Mouse (Mus musculus): ENCODE data around the gene Fbxo44. TPM values are rescaled to one million over a fixed set of nuclear protein-coding genes. Genes with fewer than 3 reads are reported as not detected.

The Fbxo44 gene
- polyA plus RNA-seq, 1 experiment = 2.1 TPM

- Histone ChIP-seq H3K79me3 (ENCODE audit: low read depth) (no peaks in the 10 kb centered on the region), H3K4me3 (ENCODE audit: insufficient read depth, poor library complexity, severe bottlenecking) (no peak overlapping the region), H3K27me3 (ENCODE audit: control insufficient read depth, insufficient read depth, insufficient read length) (no peaks in the 10 kb centered on the region), H3K79me2 (ENCODE audit: control insufficient read depth, insufficient read depth) (no peaks in the 10 kb centered on the region), H3K36me3 (ENCODE audit: control insufficient read depth, insufficient read depth) (no peaks in the 10 kb centered on the region), H3ac (ENCODE audit: control insufficient read depth, insufficient read length, low read depth) (no peak overlapping the region)
- no peak for TF ChIP-seq FOSL1 (IDR thresholded peaks at IDR 0.05; ENCODE audit: insufficient read depth, low read length, poor library complexity, severe bottlenecking)
- no peak for TF ChIP-seq CEBPB (IDR thresholded peaks at IDR 0.05; ENCODE audit: low read depth)
- no peak for TF ChIP-seq USF1 (IDR thresholded peaks at IDR 0.05; ENCODE audit: low read depth)
- TF ChIP-seq MYOG (IDR thresholded peaks at IDR 0.05; ENCODE audit: control insufficient read depth, extremely low read depth, insufficient read length) = no peak
- TF ChIP-seq MYOD1 (IDR thresholded peaks at IDR 0.05; ENCODE audit: control insufficient read depth, insufficient read length, low read depth) = no peak
- TF ChIP-seq CTCF (IDR thresholded peaks at IDR 0.05; ENCODE audit: control insufficient read depth, insufficient read depth, insufficient read length) = no peak
- no peak for TF ChIP-seq MAX (IDR thresholded peaks at IDR 0.05)
Observed at GRCm38 (mm10) chr4:148117392-148117791, 42.9 kb downstream of the Fbxo44 start.

- H3ac ChIP-seq (ENCODE audit: control insufficient read depth, insufficient read length, low read depth) = no peak overlapping the region
- no peaks in the 10 kb centered on the region for H3K79me3 ChIP-seq (ENCODE audit: low read depth)
- no peaks in the 10 kb centered on the region for H3K36me3 ChIP-seq (ENCODE audit: control insufficient read depth, insufficient read depth)
- TF ChIP-seq MAX (IDR thresholded peaks at IDR 0.05) (no peak), CTCF (IDR thresholded peaks at IDR 0.05; ENCODE audit: control insufficient read depth, insufficient read depth, insufficient read length) (no peak), MYOG (IDR thresholded peaks at IDR 0.05; ENCODE audit: control insufficient read depth, extremely low read depth, insufficient read length) (no peak), CEBPB (IDR thresholded peaks at IDR 0.05; ENCODE audit: low read depth) (no peak), USF1 (IDR thresholded peaks at IDR 0.05; ENCODE audit: low read depth) (no peak), FOSL1 (IDR thresholded peaks at IDR 0.05; ENCODE audit: insufficient read depth, low read length, poor library complexity, severe bottlenecking) (no peak), MYOD1 (IDR thresholded peaks at IDR 0.05; ENCODE audit: control insufficient read depth, insufficient read length, low read depth) (no peak)
- H3K4me3 ChIP-seq (ENCODE audit: insufficient read depth, poor library complexity, severe bottlenecking) = no peak overlapping the region
- H3K27me3 ChIP-seq (ENCODE audit: control insufficient read depth, insufficient read depth, insufficient read length) = no peaks in the 10 kb centered on the region
- no peaks in the 10 kb centered on the region for H3K79me2 ChIP-seq (ENCODE audit: control insufficient read depth, insufficient read depth)
Observed at GRCm38 (mm10) chr4:148116657-148117056, 43.6 kb downstream of the Fbxo44 start.

- Histone ChIP-seq H3K79me2 (ENCODE audit: control insufficient read depth, insufficient read depth) (no peaks in the 10 kb centered on the region), H3K27me3 (ENCODE audit: control insufficient read depth, insufficient read depth, insufficient read length) (no peaks in the 10 kb centered on the region), H3K36me3 (ENCODE audit: control insufficient read depth, insufficient read depth) (no peaks in the 10 kb centered on the region), H3K79me3 (ENCODE audit: low read depth) (no peaks in the 10 kb centered on the region), H3ac (ENCODE audit: control insufficient read depth, insufficient read length, low read depth) (no peak overlapping the region), H3K4me3 (ENCODE audit: insufficient read depth, poor library complexity, severe bottlenecking) (no peak overlapping the region)
- no peak for TF ChIP-seq FOSL1 (IDR thresholded peaks at IDR 0.05; ENCODE audit: insufficient read depth, low read length, poor library complexity, severe bottlenecking)
- peak; percentile 46 for TF ChIP-seq CTCF (IDR thresholded peaks at IDR 0.05; ENCODE audit: control insufficient read depth, insufficient read depth, insufficient read length)
- TF ChIP-seq CEBPB (IDR thresholded peaks at IDR 0.05; ENCODE audit: low read depth) = no peak
- no peak for TF ChIP-seq MAX (IDR thresholded peaks at IDR 0.05)
- no peak for TF ChIP-seq MYOD1 (IDR thresholded peaks at IDR 0.05; ENCODE audit: control insufficient read depth, insufficient read length, low read depth)
- no peak for TF ChIP-seq MYOG (IDR thresholded peaks at IDR 0.05; ENCODE audit: control insufficient read depth, extremely low read depth, insufficient read length)
- no peak for TF ChIP-seq USF1 (IDR thresholded peaks at IDR 0.05; ENCODE audit: low read depth)
Observed at GRCm38 (mm10) chr4:148115467-148115866, 44.8 kb downstream of the Fbxo44 start.

GRCm38 (mm10) chr4:148114758-148115391 is 45.4 kb downstream of the Fbxo44 start:
- no peaks in the 10 kb centered on the region for H3K36me3 ChIP-seq (ENCODE audit: control insufficient read depth, insufficient read depth)
- no peak overlapping the region for H3K4me3 ChIP-seq (ENCODE audit: insufficient read depth, poor library complexity, severe bottlenecking)
- TF ChIP-seq MYOG (IDR thresholded peaks at IDR 0.05; ENCODE audit: control insufficient read depth, extremely low read depth, insufficient read length) (no peak), USF1 (IDR thresholded peaks at IDR 0.05; ENCODE audit: low read depth) (no peak), CTCF (IDR thresholded peaks at IDR 0.05; ENCODE audit: control insufficient read depth, insufficient read depth, insufficient read length) (peak; percentile 62), MAX (IDR thresholded peaks at IDR 0.05) (no peak), FOSL1 (IDR thresholded peaks at IDR 0.05; ENCODE audit: insufficient read depth, low read length, poor library complexity, severe bottlenecking) (no peak), CEBPB (IDR thresholded peaks at IDR 0.05; ENCODE audit: low read depth) (no peak), MYOD1 (IDR thresholded peaks at IDR 0.05; ENCODE audit: control insufficient read depth, insufficient read length, low read depth) (no peak)
- no peaks in the 10 kb centered on the region for H3K27me3 ChIP-seq (ENCODE audit: control insufficient read depth, insufficient read depth, insufficient read length)
- H3ac ChIP-seq (ENCODE audit: control insufficient read depth, insufficient read length, low read depth) = no peak overlapping the region
- H3K79me2 ChIP-seq (ENCODE audit: control insufficient read depth, insufficient read depth) = no peaks in the 10 kb centered on the region
- no peaks in the 10 kb centered on the region for H3K79me3 ChIP-seq (ENCODE audit: low read depth)

GRCm38 (mm10) chr4:148112519-148112918 is 47.8 kb downstream of the Fbxo44 start:
- TF ChIP-seq MYOG (IDR thresholded peaks at IDR 0.05; ENCODE audit: control insufficient read depth, extremely low read depth, insufficient read length) = no peak
- no peak for TF ChIP-seq USF1 (IDR thresholded peaks at IDR 0.05; ENCODE audit: low read depth)
- TF ChIP-seq MYOD1 (IDR thresholded peaks at IDR 0.05; ENCODE audit: control insufficient read depth, insufficient read length, low read depth) = no peak
- no peak for TF ChIP-seq CEBPB (IDR thresholded peaks at IDR 0.05; ENCODE audit: low read depth)
- no peak for TF ChIP-seq FOSL1 (IDR thresholded peaks at IDR 0.05; ENCODE audit: insufficient read depth, low read length, poor library complexity, severe bottlenecking)
- no peak for TF ChIP-seq MAX (IDR thresholded peaks at IDR 0.05)
- TF ChIP-seq CTCF (IDR thresholded peaks at IDR 0.05; ENCODE audit: control insufficient read depth, insufficient read depth, insufficient read length) = no peak
- Histone ChIP-seq H3K4me3 (ENCODE audit: insufficient read depth, poor library complexity, severe bottlenecking) (no peak overlapping the region), H3K79me2 (ENCODE audit: control insufficient read depth, insufficient read depth) (no peaks in the 10 kb centered on the region), H3K36me3 (ENCODE audit: control insufficient read depth, insufficient read depth) (no peaks in the 10 kb centered on the region), H3K79me3 (ENCODE audit: low read depth) (no peaks in the 10 kb centered on the region), H3ac (ENCODE audit: control insufficient read depth, insufficient read length, low read depth) (no peak overlapping the region), H3K27me3 (ENCODE audit: control insufficient read depth, insufficient read depth, insufficient read length) (no peaks in the 10 kb centered on the region)
